ENCODE assay signal across 9 mouse cellular contexts in the genomic region with DNA sequence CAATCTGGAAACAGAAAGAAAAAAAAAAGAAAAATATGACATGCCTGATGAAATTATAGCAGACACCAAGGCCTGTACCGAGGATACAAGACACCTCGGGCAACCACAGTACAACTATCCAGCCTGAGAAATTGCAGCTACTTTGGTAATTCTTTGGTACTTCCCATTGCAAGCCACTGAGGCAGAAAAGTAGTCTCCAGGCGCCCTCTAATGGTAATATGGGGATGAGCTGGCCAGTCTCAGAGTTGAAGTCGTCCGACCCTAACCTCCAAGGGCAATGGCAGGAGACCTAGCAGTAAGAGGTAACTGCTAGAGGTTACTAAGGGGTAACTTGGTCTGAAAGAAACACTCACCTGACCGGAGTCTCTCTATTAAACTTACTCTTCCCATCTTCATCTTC. TPM values are rescaled to one million over a fixed set of nuclear protein-coding genes. Genes with fewer than 3 reads are reported as not detected.
A peak's percentile ranks its signal among the peaks of the same experiment; 100 is the strongest.
DNase-seq lines count a peak whose midpoint lies in the region; ATAC-seq and TF ChIP-seq lines count a peak whose summit lies in the region.
"Had no signal": no experiment of that assay in that cellular context is flagged by ENCODE, and none has a peak within 500 bp of the region (broad histone marks: within the 10 kb centered on the region; RNA-seq: fewer than 3 reads in every experiment).

No protein-coding gene starts in this region.

- no peak for TF ChIP-seq CTCF in thymus, adult 2 months (IDR thresholded peaks at IDR 0.05; ENCODE audit: borderline replicate concordance, control insufficient read depth, extremely low read depth, insufficient read depth, low read length, poor library complexity)

- no peaks in the 10 kb centered on the region for H3K9me3 ChIP-seq in heart, embryonic 11.5 days (replicated peaks; ENCODE audit: control insufficient read depth, low read length)
- H3K9me3 ChIP-seq in forebrain, embryonic 13.5 days (replicated peaks): no peaks in the 10 kb centered on the region
- H3K9me3 ChIP-seq: liver, embryonic 15.5 days had no signal

- H3K27ac ChIP-seq in heart, embryonic 11.5 days (ENCODE audit: low read depth, low read length): no peak overlapping the region
- no peak overlapping the region for H3K27ac ChIP-seq in forebrain, embryonic 13.5 days
- no peak overlapping the region for H3K27ac ChIP-seq in thymus, adult 2 months (ENCODE audit: control insufficient read depth, insufficient read depth, low read length)
- H3K27ac ChIP-seq: liver, embryonic 15.5 days had no signal

- H3K4me1 ChIP-seq in heart, embryonic 11.5 days (ENCODE audit: control insufficient read depth, insufficient read depth, low read length): peaks cover 8% of the 10 kb centered on the region
- H3K4me1 ChIP-seq in forebrain, embryonic 13.5 days: peaks cover 40% of the 10 kb centered on the region
- H3K4me1 ChIP-seq in thymus, adult 2 months (replicated peaks; ENCODE audit: control insufficient read depth, insufficient read depth, low read length): peaks cover 8% of the 10 kb centered on the region

- no peak overlapping the region for H3K4me3 ChIP-seq in heart, embryonic 11.5 days (ENCODE audit: low read depth, low read length)
- no peak overlapping the region for H3K4me3 ChIP-seq in forebrain, embryonic 13.5 days
- no peak overlapping the region for H3K4me3 ChIP-seq in thymus, adult 2 months (ENCODE audit: control insufficient read depth, insufficient read depth, low read length)
- H3K4me3 ChIP-seq: liver, embryonic 15.5 days had no signal

- peak; percentile 75 to 83 for DNase-seq in heart, adult 18-20 months
- DNase-seq in c-Kit-negative CD71-positive TER-119-positive erythroid progenitor cells, embryonic 14.5 days (ENCODE audit: low read depth, low spot score): peak; percentile 44
- peak; percentile 76 for DNase-seq in kidney, postnatal 10 days
- DNase-seq in lung, postnatal 10 days: peak; percentile 82
- DNase-seq in thymus, adult 2 months: peak; percentile 73

- H3K4me2 ChIP-seq in heart, embryonic 11.5 days: no peak overlapping the region
- no peak overlapping the region for H3K4me2 ChIP-seq in forebrain, embryonic 13.5 days
- H3K4me2 ChIP-seq: liver, embryonic 15.5 days had no signal

- H3K36me3 ChIP-seq in heart, embryonic 11.5 days (ENCODE audit: control insufficient read depth, insufficient read depth, low read length): no peaks in the 10 kb centered on the region
- H3K36me3 ChIP-seq in forebrain, embryonic 13.5 days (ENCODE audit: poor library complexity, severe bottlenecking): no peaks in the 10 kb centered on the region
- H3K36me3 ChIP-seq in thymus, adult 2 months (ENCODE audit: control insufficient read depth, insufficient read depth, low read length): no peaks in the 10 kb centered on the region
- H3K36me3 ChIP-seq: liver, embryonic 15.5 days had no signal

- H3K9ac ChIP-seq in heart, embryonic 11.5 days (ENCODE audit: low read depth, low read length): no peak overlapping the region
- no peak overlapping the region for H3K9ac ChIP-seq in forebrain, embryonic 13.5 days
- H3K9ac ChIP-seq: liver, embryonic 15.5 days had no signal

- ATAC-seq in heart, embryonic 11.5 days (replicated peaks; ENCODE audit: insufficient number of reproducible peaks, low FRiP score, low TSS enrichment): no peak
- ATAC-seq in CD4-positive, CD25-positive, alpha-beta regulatory T cell, adult 4 months: peak; percentile 81
- 0 out of 2 replicates have a peak, but pooled peaks have one; percentile 6 for ATAC-seq in forebrain, embryonic 13.5 days

- TF ChIP-seq POLR2A in thymus, adult 2 months (IDR thresholded peaks at IDR 0.05; ENCODE audit: control insufficient read depth, extremely low read depth, insufficient read depth, low read length, poor library complexity): no peak

- WGBS in heart, embryonic 11.5 days (ENCODE audit: insufficient replicate concordance): 7% methylated on average over 6 of the region's 6 CpGs
- 8% methylated on average over 6 of the region's 6 CpGs for WGBS in forebrain, embryonic 13.5 days
- WGBS in thymus, adult 2 months: 8% methylated on average over 6 of the region's 6 CpGs

- H3K27me3 ChIP-seq in heart, embryonic 11.5 days (ENCODE audit: control insufficient read depth, insufficient read depth, low read length): no peaks in the 10 kb centered on the region; the same call in 1 of the 2 replicates
- H3K27me3 ChIP-seq in forebrain, embryonic 13.5 days: no peaks in the 10 kb centered on the region
- H3K27me3 ChIP-seq in thymus, adult 2 months (ENCODE audit: control insufficient read depth, insufficient read depth, low read length): no peaks in the 10 kb centered on the region

RNA-seq across cellular contexts. Expression of gene Metrn, which starts 4.1 kb away (rescaled TPM):
- total RNA-seq in heart, adult 18-20 months (2021): 10 to 100 TPM; 55.0 to 76.0 TPM
- 6.2 and 8.3 TPM in 2 replicates for polyA plus RNA-seq in heart, embryonic 11.5 days (2014; fragmentation: Nextera tagmentation; extraction: Ambion mirVana)
- 1 to 10 TPM; 3.6 to 7.0 TPM for polyA plus RNA-seq in CD4-positive, CD25-positive, alpha-beta regulatory T cell, adult 4 months (2017; shearing (Covaris generic))
- 43.7 and 53.7 TPM in 2 replicates for polyA plus RNA-seq in forebrain, embryonic 13.5 days (2015; fragmentation: Nextera tagmentation; extraction: Ambion mirVana)
- 171 and 243 TPM in 2 replicates for polyA plus RNA-seq in thymus, adult 2 months (2012; rRNA removed)

RNA-seq across cellular contexts. Expression of gene AC134908.4, which starts 5.6 kb away (rescaled TPM):
- not detected for total RNA-seq in heart, adult 18-20 months (2021)
- polyA plus RNA-seq in heart, embryonic 11.5 days (2014; fragmentation: Nextera tagmentation; extraction: Ambion mirVana): 0.29 TPM in 1 of 2 replicates, not detected in the other
- not detected for polyA plus RNA-seq in CD4-positive, CD25-positive, alpha-beta regulatory T cell, adult 4 months (2017; shearing (Covaris generic))
- polyA plus RNA-seq in forebrain, embryonic 13.5 days (2015; fragmentation: Nextera tagmentation; extraction: Ambion mirVana): 1.8 TPM in 1 of 2 replicates, not detected in the other
- 1.1 TPM in 1 of 2 replicates, not detected in the other for polyA plus RNA-seq in thymus, adult 2 months (2012; rRNA removed)
- polyA plus RNA-seq: liver, embryonic 15.5 days had no signal

RNA-seq across cellular contexts. Expression of gene Fbxl16, which starts 7.9 kb away (rescaled TPM):
- total RNA-seq in heart, adult 18-20 months (2021): 1 to 10 TPM; 1.5 to 1.7 TPM
- 1.1 and 1.4 TPM in 2 replicates for polyA plus RNA-seq in heart, embryonic 11.5 days (2014; fragmentation: Nextera tagmentation; extraction: Ambion mirVana)
- not detected for polyA plus RNA-seq in CD4-positive, CD25-positive, alpha-beta regulatory T cell, adult 4 months (2017; shearing (Covaris generic))
- 22.7 and 25.2 TPM in 2 replicates for polyA plus RNA-seq in forebrain, embryonic 13.5 days (2015; fragmentation: Nextera tagmentation; extraction: Ambion mirVana)
- polyA plus RNA-seq in thymus, adult 2 months (2012; rRNA removed): 0.59 and 0.61 TPM in 2 replicates

RNA-seq across cellular contexts. Expression of gene Fam173a, which starts 8.3 kb away (rescaled TPM):
- 10 to 100 TPM; 45.5 to 51.5 TPM for total RNA-seq in heart, adult 18-20 months (2021)
- polyA plus RNA-seq in heart, embryonic 11.5 days (2014; fragmentation: Nextera tagmentation; extraction: Ambion mirVana): 71.8 and 74.0 TPM in 2 replicates
- 100 to 1,000 TPM; 192 to 257 TPM for polyA plus RNA-seq in CD4-positive, CD25-positive, alpha-beta regulatory T cell, adult 4 months (2017; shearing (Covaris generic))
- polyA plus RNA-seq in forebrain, embryonic 13.5 days (2015; fragmentation: Nextera tagmentation; extraction: Ambion mirVana): 75.5 and 84.8 TPM in 2 replicates
- 141 and 162 TPM in 2 replicates for polyA plus RNA-seq in thymus, adult 2 months (2012; rRNA removed)

RNA-seq across cellular contexts. Expression of gene Ccdc78, which starts 14.6 kb away (rescaled TPM):
- total RNA-seq in heart, adult 18-20 months (2021): under 1 TPM in 1 of 2 experiments, not detected in 1; 0.39 TPM
- polyA plus RNA-seq in heart, embryonic 11.5 days (2014; fragmentation: Nextera tagmentation; extraction: Ambion mirVana): 0.13 TPM in 1 of 2 replicates, not detected in the other
- 1 to 10 TPM in 1 of 2 experiments, under 1 TPM in 1; 0.28 to 1.4 TPM for polyA plus RNA-seq in CD4-positive, CD25-positive, alpha-beta regulatory T cell, adult 4 months (2017; shearing (Covaris generic))
- polyA plus RNA-seq in forebrain, embryonic 13.5 days (2015; fragmentation: Nextera tagmentation; extraction: Ambion mirVana): 0.21 and 0.23 TPM in 2 replicates
- 0.27 and 0.48 TPM in 2 replicates for polyA plus RNA-seq in thymus, adult 2 months (2012; rRNA removed)
